Mouse (Mus musculus): ENCODE data around the gene Prpf4.

The Prpf4 gene

DNA sequence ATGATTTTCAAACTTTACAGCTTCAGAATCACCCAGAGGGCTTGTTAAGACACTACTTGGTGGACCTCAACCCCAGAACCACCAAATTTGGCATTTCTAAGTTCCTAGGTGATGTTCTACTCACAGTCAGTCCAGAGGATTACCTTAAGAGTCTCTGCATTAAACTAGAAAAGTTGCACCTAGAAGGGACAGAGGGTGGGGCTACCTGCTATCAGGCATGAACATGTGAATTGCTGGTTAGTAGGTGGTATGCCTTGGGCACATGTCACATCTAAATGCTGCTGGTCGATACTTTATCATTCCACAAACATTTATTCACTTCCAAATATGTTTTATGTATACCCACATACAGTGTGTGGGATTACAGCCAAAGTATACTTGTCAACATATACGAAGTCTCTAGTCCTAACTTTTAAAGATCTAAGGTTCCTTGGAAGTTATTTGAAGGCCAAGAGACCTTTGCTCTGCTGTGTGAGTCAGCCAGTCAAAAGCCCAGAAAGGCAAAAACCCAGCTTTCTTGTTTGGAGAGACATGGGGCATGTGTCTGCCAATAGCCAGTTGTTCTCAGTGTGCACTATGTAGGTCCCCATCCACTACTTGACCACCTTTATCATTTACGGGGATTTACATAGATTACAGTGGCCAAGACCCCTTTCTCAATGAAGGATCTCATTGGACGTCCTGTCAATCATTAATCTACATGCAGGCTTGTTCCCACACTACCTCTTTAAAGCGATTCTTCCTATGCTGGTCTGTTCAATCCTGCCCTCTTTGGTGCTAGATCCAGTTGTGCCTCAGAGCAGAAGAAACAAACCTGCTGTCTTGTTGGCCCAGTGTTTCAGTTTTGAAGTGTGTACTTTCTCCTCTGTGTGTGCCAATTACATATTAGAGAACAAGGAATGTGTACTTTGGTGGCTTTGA, 18.7 kb upstream of the Prpf4 start:
- no peak for DNase-seq (ENCODE audit: low spot score in 2 of 2)

DNA sequence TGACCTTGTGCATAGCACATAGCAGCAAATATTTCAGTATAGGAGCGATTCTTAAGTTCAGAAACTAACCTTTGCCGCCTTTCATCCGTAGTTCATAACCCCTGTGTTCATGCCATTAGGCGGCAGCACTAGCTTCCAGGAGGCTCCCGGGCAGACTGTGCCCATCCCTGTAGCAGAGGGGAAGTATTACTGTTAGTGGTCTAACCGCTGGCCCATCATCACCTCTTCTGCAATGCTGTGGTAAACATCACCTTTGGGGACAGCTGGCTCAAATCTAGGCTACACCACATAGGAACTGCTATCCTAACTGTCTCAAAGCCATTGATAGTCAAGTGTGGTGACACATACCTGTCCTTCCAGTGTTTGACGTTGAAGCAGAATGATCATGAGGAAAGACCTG, 16.7 kb upstream of the Prpf4 start:
- no peak for DNase-seq (ENCODE audit: low spot score in 2 of 2)

DNA sequence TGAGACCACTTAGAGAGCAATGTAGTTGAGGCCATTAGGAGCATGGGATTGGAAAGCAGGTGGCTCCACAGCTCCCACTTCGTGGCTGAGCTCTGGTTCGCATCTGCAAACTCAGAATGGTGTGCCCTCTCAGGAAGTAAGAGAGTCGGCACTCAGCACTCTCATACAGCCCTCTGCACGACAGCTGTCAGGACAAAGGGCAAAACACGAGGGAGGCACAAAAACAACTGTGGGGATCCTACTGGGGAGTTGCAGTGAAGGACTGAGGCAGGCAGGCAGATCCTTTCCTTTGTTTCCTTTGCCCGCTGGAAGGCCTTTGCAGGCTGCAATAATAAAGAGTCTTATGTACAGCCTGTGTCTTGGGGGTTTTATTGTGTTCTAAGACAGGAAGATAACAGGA, 15.1 kb upstream of the Prpf4 start:
- DNase-seq (ENCODE audit: low spot score in 2 of 2): no peak

DNA sequence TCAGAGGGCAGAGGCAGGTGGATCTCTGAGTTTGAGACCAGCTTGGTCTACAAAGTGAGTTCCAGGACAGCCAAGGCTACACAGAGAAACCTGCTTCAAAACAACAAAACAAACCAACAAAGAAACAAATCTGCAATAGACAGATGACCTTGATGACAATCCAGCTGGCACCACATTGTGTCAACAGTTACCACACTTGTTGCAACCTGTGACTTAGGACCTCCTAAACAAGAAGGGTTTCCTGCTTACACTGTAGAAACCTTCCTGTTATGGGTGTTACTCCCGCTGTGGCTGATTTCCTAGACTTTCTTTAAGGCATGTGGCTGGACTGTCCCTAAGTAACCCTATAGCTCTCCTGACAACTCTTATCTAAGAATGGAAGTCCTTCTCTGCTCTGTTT, 12.8 kb upstream of the Prpf4 start:
- no peak for DNase-seq (ENCODE audit: low spot score in 2 of 2)

DNA sequence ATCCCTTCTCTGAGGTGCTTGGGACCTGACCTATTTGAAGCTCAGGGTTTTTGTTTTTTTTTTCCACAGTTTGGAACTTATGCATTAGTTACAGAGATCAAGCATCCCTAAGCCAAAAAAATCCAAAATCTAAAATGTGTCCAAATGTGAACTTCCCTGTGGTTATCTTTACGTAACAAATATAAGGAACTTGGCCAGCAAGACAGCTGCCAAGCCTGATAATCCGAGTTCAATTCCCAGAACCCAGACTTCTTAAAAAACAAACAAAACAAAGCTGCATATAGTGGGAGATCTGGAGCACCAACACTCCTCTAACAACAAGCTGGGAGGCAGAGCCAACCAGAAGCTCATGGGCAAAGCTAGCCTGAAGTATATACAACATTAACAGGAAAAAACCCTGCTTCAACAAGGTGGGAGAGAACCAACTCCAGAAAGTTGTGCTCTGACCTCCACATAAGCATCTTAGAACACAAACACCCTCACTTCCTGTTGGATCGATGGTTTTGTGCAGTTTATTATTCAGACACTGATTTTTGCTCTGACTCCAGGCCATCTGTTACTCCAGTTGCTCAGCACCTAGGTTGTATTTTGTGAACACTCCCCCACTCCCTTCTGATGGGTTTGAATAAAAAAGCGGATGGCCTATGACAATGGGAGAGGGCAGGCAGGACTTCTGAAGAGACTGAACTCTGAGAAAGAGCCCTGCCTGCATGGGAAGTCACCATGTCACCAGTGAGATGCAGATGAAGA, 10.8 kb upstream of the Prpf4 start:
- no peak for DNase-seq (ENCODE audit: low spot score in 2 of 2)

DNA sequence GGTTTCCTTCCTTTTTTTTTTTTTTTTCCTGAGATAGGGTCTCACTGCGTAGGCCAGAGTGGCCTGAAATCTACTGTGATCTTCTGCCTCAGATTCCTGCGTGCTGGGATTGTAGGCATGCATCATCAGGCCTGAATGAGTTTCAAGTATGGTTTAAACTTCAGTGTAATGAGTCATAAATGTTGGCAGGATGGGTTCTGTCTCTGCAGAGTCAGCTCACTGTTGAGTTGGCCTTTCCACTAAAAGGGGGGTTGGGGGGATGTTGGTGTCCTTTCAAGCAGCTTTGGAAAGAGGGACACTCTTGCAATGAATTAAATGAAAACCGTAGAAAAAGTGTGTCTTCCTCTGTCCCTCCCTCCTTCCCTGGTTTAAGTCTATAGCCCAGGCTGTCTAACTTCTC, 9.6 kb upstream of the Prpf4 start:
- DNase-seq (ENCODE audit: low spot score in 2 of 2): peak in 1 of 2 experiments; percentile 7

DNA sequence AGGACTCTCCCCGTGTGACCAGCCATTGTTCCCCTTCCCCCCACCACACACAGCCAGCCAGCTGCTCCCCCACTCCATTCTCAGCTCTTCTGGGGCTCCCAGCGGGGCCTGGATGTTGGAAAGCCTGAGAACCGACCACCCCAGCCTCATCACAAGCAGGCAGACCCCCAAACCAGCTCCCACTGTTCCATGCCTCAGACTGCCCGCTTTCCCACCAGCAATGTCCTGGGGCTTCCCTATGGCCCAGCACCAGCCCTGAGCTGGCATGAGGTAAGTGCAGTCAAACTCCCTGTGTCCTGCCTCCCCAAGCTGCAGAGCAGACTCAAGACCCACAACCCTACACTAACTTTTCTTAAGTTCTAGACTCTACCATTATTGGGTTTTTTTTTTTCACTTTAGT, 2.5 kb upstream of the Prpf4 start:
- DNase-seq (ENCODE audit: low spot score in 2 of 2): no peak

DNA sequence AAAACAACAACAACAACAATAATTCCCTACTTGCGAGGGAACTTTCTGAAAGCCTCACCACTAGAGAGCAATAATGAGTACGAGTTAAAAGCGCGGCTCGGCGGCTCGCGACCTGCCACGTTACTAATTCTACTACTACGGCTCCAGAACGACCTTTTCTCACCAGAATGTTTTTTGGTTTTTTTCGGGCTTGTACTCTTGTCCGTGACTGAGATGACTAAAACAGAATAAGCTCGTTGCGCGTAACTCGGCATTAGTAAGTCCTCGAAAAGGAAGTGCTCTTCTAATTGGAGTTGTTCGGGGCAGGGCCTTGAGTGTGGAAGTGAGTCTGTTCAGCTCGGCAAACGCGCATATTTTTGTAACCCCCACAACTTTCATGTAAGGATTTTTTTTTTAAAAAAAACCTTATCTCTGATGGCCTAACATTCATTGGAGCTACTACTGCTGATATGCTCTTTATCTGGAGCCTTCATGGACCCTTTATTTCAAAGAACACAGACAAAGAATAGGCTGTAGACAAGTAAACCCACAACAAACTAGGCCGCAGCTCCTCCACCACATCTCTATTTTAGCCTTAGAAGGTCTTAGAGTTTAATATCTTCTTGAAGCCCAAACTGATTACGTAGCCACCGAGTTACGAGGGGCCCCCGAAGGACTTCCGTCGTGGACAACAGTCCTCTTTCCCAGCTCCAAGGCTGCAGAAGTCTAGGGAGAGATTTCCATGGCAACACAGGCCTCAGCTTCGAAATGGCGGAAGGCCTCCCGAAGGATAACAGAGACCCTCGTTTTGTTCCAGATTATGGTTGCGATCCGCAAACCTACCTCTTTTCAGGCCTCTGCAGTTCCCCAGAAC, 641 bp upstream of the Prpf4 start:
- peak; percentile 37 to 55 for DNase-seq (ENCODE audit: low spot score in 2 of 2)

DNA sequence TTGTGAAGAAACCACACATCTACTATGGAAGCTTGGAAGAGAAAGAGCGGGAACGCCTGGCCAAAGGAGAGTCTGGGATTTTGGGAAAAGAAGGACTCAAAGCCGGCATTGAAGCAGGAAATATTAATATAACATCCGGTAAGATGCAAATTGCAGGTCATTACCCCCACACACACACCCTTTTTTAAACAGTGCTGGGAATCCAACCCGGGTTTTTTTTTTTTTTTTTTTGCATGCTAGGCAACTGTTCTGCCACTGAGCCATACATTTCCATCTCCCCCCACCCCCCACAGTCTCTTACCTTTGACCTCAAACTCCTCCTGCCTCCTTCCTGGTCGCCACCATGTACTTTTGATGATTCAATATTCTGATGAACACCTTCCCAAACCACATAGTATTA, 1.0 kb downstream of the Prpf4 start:
- DNase-seq (ENCODE audit: low spot score in 2 of 2): no peak

DNA sequence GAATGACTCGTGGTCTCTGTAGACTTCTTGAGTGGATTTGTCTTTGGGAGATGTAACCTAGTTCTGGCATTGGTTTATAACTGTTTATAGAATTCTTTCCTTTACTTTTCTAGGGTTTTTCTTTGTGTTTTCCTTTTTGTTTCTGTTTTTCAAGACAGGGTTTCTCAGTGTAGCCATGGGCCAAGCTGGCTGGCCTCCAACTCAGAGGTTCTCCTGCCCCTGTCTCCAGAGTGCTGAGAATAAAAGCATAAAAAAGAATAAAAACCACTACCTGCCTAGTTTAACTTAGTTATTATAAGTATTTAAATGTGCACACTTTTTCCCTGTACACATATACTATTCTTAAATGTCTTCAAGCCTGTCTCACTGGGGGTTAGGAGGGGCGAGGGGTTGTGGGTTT, 1.7 kb downstream of the Prpf4 start:
- DNase-seq (ENCODE audit: low spot score in 2 of 2): no peak

DNA sequence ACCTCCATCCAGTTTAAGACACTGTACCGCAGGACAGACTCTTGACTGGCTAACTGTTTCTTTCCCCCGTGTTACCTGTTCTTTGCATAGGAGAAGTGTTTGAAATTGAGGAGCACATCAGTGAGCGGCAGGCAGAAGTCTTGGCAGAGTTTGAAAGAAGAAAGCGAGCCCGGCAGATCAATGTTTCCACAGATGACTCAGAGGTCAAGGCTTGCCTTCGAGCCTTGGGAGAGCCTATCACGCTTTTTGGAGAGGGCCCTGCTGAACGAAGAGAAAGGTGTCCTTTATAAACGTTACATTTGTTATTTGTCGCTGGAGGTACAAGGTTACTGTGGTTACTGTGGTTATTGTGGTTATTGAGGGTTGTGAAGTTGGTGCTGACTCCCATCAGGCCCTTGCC, 3.0 kb downstream of the Prpf4 start:
- DNase-seq (ENCODE audit: low spot score in 2 of 2): no peak

DNA sequence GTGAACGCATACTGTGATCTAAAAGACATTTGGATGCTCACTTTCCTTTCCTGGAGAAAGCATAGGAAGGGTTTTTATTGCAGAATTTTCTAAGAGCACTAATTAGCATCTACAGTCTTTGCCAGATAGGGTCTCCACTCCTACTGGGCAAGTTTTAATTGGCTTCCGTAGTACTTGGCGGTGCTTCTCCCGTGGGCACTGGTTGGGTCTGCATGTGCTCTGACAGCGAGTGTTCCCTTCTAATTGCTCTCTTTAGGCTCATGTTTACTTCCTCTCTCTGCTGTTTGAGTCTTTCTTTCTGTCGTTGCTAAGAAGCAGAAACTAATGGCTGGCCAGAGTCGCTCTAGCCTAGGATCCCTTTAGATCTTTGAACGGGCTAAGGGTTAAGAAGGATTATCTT, 9.9 kb downstream of the Prpf4 start:
- DNase-seq (ENCODE audit: low spot score in 2 of 2): no peak

DNA sequence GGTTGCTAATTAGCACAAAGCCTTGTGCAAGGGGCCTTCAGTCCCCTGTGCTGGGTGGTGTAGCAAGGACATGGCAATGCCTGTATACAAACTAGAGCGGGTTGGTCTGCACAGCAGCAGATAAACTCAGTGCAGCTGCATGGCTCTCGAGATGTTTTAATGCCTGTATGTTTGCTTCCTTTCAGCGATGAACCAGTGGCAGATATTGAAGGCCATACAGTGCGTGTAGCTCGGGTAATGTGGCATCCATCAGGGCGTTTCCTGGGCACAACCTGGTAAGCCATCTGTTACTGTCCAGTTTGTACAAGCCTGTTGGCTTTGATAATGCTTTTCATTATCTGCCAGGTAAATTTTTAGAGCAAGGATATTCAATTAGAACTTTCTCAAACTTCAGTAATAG, 10.5 kb downstream of the Prpf4 start:
- DNase-seq (ENCODE audit: low spot score in 2 of 2): no peak

DNA sequence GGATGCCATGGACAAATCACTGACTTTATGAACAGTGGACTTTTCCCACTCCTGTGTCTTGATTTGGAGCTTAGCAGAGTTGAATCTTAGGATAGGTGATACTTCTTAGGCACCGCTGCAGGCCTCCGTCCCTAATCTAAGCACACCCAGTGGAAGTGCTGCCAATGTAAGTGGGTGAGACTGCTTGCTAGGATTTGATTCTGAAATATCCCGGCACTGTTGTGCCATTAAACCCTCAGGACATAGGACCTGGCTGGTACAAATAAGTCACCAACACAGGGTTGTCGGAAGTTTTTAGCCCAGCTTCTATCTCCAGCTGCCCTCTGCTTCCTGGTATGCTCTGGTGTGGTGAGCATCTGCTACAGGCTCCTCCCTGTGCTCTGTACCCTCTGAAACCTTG, 17.3 kb downstream of the Prpf4 start:
- no peak for DNase-seq (ENCODE audit: low spot score in 2 of 2)

DNA sequence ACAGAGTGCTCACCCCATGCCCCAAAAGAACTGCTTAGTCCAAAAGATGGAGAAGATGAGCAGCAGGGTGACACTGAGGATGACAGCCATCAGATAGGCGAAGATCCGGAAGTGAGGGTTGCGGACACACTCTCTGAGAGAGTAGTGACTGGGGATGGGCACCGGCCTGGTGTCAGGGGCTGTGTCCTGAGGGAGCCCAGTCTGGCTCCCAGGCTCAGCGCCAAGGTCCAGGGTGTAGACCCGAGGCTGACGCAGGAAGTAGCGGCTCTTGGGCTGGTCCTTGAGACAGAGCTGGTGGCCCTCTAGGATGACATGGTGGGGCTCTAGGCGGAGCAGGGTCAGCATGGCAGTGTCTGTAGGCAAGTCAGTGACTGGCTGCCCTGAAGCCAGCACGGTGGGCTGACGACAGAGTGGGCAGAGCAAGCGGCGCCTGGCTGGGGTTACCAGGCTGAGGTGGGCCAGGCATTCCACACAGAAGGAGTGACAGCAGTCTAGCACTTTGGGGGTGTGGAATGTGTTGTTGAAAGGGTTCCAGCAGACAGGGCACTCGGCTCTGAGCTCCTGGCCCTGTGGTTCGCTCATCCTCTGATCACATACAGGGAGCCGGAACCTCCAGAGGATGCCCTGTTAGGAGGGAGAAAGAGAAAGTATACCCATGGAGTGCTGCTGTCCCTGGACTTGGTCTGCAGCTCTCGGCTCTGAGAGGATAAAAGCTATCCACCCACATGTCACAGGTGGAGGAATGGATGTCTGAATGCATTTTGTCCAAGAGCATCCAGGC, 19.6 kb downstream of the Prpf4 start:
- no peak for DNase-seq (ENCODE audit: low spot score in 2 of 2)

DNA sequence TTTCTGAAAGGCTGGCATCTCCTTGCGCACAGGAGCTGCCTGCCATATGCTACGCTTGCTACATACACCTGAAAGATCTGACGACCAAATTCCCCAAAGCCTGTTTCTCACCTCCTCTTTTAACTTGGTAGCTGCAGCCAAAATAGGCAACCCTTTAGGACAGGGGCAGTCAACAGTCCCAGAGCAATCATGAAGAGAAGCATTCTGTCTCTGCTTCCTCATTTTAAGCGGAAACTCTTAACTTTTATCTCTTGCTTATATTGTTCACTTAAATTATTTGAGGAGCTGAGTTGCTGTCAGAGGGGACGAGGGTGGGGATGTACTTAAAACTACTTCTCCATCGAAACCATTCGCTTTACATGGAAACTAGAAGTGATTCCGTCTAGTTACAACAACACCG, 21.0 kb downstream of the Prpf4 start:
- DNase-seq (ENCODE audit: low spot score in 2 of 2): no peak

DNA sequence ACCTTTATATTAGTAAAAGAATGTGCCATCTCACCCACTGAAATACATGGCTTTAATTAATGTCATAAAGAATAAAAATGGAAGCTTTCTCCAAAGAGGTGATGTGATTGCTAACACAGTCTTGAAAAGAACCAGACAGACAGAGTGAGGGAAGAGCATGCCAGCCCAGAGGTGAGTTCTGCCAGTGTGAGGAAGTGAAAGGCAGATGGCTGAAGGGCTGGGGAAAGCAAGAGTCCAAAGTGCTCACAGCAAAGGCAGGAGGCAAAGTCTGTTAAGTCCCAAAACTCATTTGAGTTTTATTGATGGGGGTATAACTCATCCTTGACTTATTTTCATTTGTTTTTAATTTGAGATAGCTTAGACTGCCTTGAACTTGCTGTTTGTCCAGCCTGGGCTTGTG, 22.1 kb downstream of the Prpf4 start:
- DNase-seq (ENCODE audit: low spot score in 2 of 2): no peak

DNA sequence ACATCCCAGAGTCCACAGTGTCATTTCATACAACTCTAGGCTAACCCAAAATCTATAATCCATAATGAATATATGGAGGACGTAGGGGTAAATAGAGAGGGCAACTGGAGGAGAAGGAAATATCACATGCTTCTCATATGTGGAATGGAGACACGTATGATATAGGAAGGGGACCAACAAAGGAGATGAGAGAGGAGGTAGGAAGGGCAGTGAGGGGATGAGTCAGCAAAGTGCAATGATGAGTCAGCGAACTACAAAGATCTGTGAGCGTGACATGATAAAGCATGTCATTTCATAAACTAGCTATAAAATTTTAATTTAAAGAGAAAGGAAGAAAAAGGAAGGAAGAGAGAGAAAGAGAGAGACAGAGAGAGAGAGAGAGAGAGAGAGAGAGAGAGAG, 22.9 kb downstream of the Prpf4 start:
- no peak for DNase-seq (ENCODE audit: low spot score in 2 of 2)

DNA sequence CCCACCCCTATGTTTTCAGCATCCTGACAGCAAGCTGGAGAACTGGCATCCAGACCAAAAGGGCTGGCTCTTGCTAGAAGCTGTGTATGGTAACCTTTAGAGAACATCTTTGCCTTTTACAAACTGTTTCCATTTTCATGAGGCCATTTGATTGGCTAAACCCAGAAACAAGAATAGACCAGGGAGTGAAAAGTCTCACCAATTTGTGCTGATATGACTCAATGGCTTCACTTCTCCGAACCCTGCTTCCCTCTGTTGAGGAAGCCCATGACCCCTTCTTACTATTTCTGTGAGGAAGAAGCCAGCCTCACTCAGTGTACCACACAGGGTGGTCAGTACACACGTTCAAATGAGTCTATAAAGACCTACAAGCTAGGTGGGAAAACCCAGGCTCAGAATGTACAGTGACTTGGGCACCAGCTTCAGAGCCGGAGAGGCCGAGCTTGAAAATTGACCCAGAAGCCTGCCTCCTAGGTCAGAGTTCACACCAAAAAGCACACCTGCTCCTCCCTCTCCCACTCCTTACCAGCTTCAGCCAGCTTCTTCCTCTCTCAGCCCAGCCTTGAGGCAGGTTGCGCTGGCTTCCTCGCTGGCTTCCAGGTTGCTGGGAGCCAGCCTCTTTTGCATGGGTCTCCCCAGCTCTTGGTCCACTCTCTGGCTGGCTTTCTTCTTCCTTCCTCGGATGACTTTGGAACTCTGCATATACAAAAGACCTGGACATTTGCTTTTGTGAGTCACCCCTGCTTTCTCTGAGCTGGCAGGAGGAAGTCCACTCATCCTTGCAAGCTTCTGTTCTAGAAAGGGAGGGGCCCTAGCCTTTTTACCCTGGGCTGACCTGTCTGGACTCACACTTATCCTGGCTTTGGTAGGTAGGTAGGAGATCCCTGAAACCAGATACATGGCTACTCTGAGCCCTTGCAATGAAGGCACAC, 25.6 kb downstream of the Prpf4 start:
- no peak for DNase-seq (ENCODE audit: low spot score in 2 of 2)

DNA sequence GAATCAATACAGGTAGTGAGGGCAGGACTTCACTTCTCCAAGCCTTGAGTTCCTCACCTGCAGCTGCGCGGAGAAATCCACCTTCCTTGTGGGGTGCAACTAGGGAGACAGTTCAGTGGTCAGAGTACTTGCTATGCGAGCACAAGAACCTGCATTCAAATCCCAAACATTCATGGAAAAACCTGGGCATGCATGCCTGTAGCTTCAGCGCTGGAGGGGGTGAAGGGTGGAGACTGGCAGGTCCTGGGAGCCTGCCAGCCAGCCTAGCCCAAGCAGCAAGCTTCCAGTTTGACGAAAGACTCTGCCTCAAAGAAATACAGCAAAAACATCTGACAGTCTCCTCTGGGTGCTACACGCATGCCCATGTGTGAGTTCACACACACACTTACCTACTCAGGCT, 26.5 kb downstream of the Prpf4 start, which contains the start of gene Rnf183:
TSS of gene Rnf183 (minus strand) at position 172 of the 400 bp plus-strand sequence.
- DNase-seq (ENCODE audit: low spot score in 2 of 2): no peak

All from urinary bladder, postnatal 36 days (tissue).